Mouse (Mus musculus) lung, embryonic 14.5 days (tissue): Measurements from ENCODE around the gene Gm11564. TPM values are rescaled to one million over a fixed set of nuclear protein-coding genes. Genes with fewer than 3 reads are reported as not detected.
"Not testable (repeated sequence)": the region's sequence is repeated elsewhere in the genome, so short reads cannot be mapped to it uniquely, and the experiment has no call there.

Experiments
- ATAC-seq: fragments of 200-750 bp; cut with Nextera tagmentation; 2 replicates; pipeline ENCODE4 v1.8.0; 2017; ENCODE audit warnings: mild to moderate bottlenecking, moderate TSS enrichment, moderate library complexity; ENCODE audit not compliant: insufficient read depth
- DNase-seq: peaks from one replicate; pipeline ENCODE4 v3.0.0-alpha.2; 2015
- H3K27ac ChIP-seq: fragments of 300-500 bp; sonication (generic); 2 replicates; pipeline ENCODE4 v1.5.1; 2014; ENCODE audit warnings: low read depth, mild to moderate bottlenecking, moderate library complexity
- H3K27me3 ChIP-seq: fragments of 300-500 bp; sonication (generic); 2 replicates; pipeline ENCODE4 v1.6.1; 2014; ENCODE audit warnings: low read length, control low read depth; ENCODE audit not compliant: insufficient read depth
- H3K36me3 ChIP-seq: fragments of 300-500 bp; sonication (generic); 2 replicates; pipeline ENCODE4 v1.6.1; 2014; ENCODE audit warnings: control low read depth; ENCODE audit not compliant: insufficient read depth
- H3K4me1 ChIP-seq: fragments of 300-500 bp; sonication (generic); 2 replicates; pipeline ENCODE4 v1.6.1; 2014; ENCODE audit warnings: antibody characterized with exemption, control low read depth; ENCODE audit not compliant: insufficient read depth
- H3K4me2 ChIP-seq: fragments of 300-500 bp; sonication (generic); 2 replicates; pipeline ENCODE4 v1.6.1; 2014; ENCODE audit warnings: mild to moderate bottlenecking
- H3K4me3 ChIP-seq: fragments of 300-500 bp; sonication (generic); 2 replicates; pipeline ENCODE4 v1.5.1; 2014; ENCODE audit warnings: low read depth, low read length
- H3K9ac ChIP-seq: fragments of 300-500 bp; sonication (generic); 2 replicates; pipeline ENCODE4 v1.6.1; 2014
- H3K9me3 ChIP-seq: fragments of 300-500 bp; sonication (generic); 2 replicates; pipeline ENCODE4 v1.6.1; 2016; ENCODE audit warnings: low read depth, low read length, control low read depth
- CTCF ChIP-seq: IDR thresholded peaks from 2 replicates; pipeline ENCODE4 v1.5.1; 2016; ENCODE audit warnings: antibody characterized with exemption, low read depth
- WGBS: fragments of 180-500 bp; shearing (Covaris S2); extraction: QIAGEN DNeasy Blood & Tissue Kit; methylation state at CpG from one replicate; pipeline ENCODE4 v1.1.7; 2014; 5-methylcytosine and 5-hydroxymethylcytosine counted together
- polyA plus RNA-seq: library from polyadenylated mRNA; unstranded; fragments of >200 nt; fragmentation: Nextera tagmentation; extraction: Ambion mirVana; gene quantifications from 2 replicates; pipeline ENCODE4 v1.2.1, GENCODE M21; 2014

Gene Gm11564
- polyA plus RNA-seq, 1 experiment from 2014 or later = not detected

- H3K4me3 ChIP-seq = no peak overlapping the region
- no peaks in the 10 kb centered on the region for H3K36me3 ChIP-seq
- H3K9me3 ChIP-seq = no peaks in the 10 kb centered on the region
- TF ChIP-seq CTCF = no peak
- WGBS = 64% methylated on average over 7 of the region's 7 CpGs
- H3K4me1 ChIP-seq = no peaks in the 10 kb centered on the region
- H3K27ac ChIP-seq = no peak overlapping the region
- no peak overlapping the region for H3K9ac ChIP-seq
- DNase-seq (peak; percentile 0), ATAC-seq (no peak)
- no peaks in the 10 kb centered on the region for H3K27me3 ChIP-seq
- no peak overlapping the region for H3K4me2 ChIP-seq
These were observed 37.1 kb downstream of the Gm11564 start for GRCm38 (mm10) chr11:99778401-99778800.

- ATAC-seq, H3K36me3 ChIP-seq, H3K4me3 ChIP-seq, H3K9me3 ChIP-seq, H3K9ac ChIP-seq, DNase-seq, H3K4me2 ChIP-seq, H3K27me3 ChIP-seq, H3K4me1 ChIP-seq, H3K27ac ChIP-seq: not testable (repeated sequence)
These were observed 42.7 kb downstream of the Gm11564 start, which contains the start of gene Gm11595 for GRCm38 (mm10) chr11:99772813-99773212. Gene Gm11595 (minus strand): TSS chr11:99772913.

- ATAC-seq (no peak), DNase-seq (no peak)
- no peak overlapping the region for H3K9ac ChIP-seq
- H3K27ac ChIP-seq = no peak overlapping the region
- no peaks in the 10 kb centered on the region for H3K27me3 ChIP-seq
- no peak for TF ChIP-seq CTCF
- H3K36me3 ChIP-seq = no peaks in the 10 kb centered on the region
- 65% methylated on average over 2 of the region's 2 CpGs for WGBS
- H3K4me2 ChIP-seq = no peak overlapping the region
- H3K9me3 ChIP-seq = no peaks in the 10 kb centered on the region
- H3K4me1 ChIP-seq = no peaks in the 10 kb centered on the region
- no peak overlapping the region for H3K4me3 ChIP-seq
These were observed 47.1 kb downstream of the Gm11564 start for GRCm38 (mm10) chr11:99768410-99768809.

Other genes starting within 250 kb of the Gm11564 start
- not detected in 2 replicates for gene Krtap3-1, start 249.0 kb downstream of the Gm11564 start, polyA plus RNA-seq
- gene Krtap1-5, start 234.7 kb downstream of the Gm11564 start, polyA plus RNA-seq = not detected in 2 replicates
- not detected in 2 replicates for gene Krtap1-4, start 232.0 kb downstream of the Gm11564 start, polyA plus RNA-seq
- gene Krtap1-3, start 224.3 kb downstream of the Gm11564 start, polyA plus RNA-seq = not detected in 2 replicates
- gene Krtap9-3, start 217.6 kb downstream of the Gm11564 start, polyA plus RNA-seq = not detected in 2 replicates
- not detected in 2 replicates for gene Gm11938, start 212.4 kb downstream of the Gm11564 start, polyA plus RNA-seq
- not detected in 2 replicates for gene Gm11937, start 205.5 kb downstream of the Gm11564 start, polyA plus RNA-seq
- not detected in 2 replicates for gene Krtap2-4, start 200.8 kb downstream of the Gm11564 start, polyA plus RNA-seq
- not detected in 2 replicates for gene Gm11562, start 195.2 kb downstream of the Gm11564 start, polyA plus RNA-seq
- not detected in 2 replicates for gene Krtap4-1, start 187.4 kb downstream of the Gm11564 start, polyA plus RNA-seq
- not detected in 2 replicates for gene Krtap4-2, start 180.6 kb downstream of the Gm11564 start, polyA plus RNA-seq
- gene Krtap4-7, start 171.6 kb downstream of the Gm11564 start, polyA plus RNA-seq = not detected in 2 replicates
- not detected in 2 replicates for gene Gm11555, start 165.4 kb downstream of the Gm11564 start, polyA plus RNA-seq
- not detected in 2 replicates for gene Gm11563, start 156.7 kb downstream of the Gm11564 start, polyA plus RNA-seq
- not detected in 2 replicates for gene Krtap4-6, start 149.7 kb downstream of the Gm11564 start, polyA plus RNA-seq
- not detected in 2 replicates for gene Gm14190, start 124.9 kb downstream of the Gm11564 start, polyA plus RNA-seq
- not detected in 2 replicates for gene Gm14180, start 81.4 kb downstream of the Gm11564 start, polyA plus RNA-seq
- not detected in 2 replicates for gene Gm11595, start 42.8 kb downstream of the Gm11564 start, polyA plus RNA-seq
- not detected in 2 replicates for gene Krtap4-8, start 35.0 kb downstream of the Gm11564 start, polyA plus RNA-seq
- not detected in 2 replicates for gene Krtap4-9, start 30.5 kb downstream of the Gm11564 start, polyA plus RNA-seq
- not detected in 2 replicates for gene Gm11596, start 22.2 kb downstream of the Gm11564 start, polyA plus RNA-seq
- not detected in 2 replicates for gene Gm11569, start 16.7 kb downstream of the Gm11564 start, polyA plus RNA-seq
- not detected in 2 replicates for gene Gm11554, start 11.2 kb downstream of the Gm11564 start, polyA plus RNA-seq
- gene Krtap4-13, start 5.8 kb downstream of the Gm11564 start, polyA plus RNA-seq = not detected in 2 replicates
- not detected in 2 replicates for gene 2300003K06Rik, start 22.4 kb upstream of the Gm11564 start, polyA plus RNA-seq
- not detected in 2 replicates for gene Krtap4-16, start 35.9 kb upstream of the Gm11564 start, polyA plus RNA-seq
- gene Gm11568, start 42.3 kb upstream of the Gm11564 start, polyA plus RNA-seq = not detected in 2 replicates
- gene Gm11559, start 48.8 kb upstream of the Gm11564 start, polyA plus RNA-seq = not detected in 2 replicates
- gene Krtap9-1, start 57.7 kb upstream of the Gm11564 start, polyA plus RNA-seq = not detected in 2 replicates
- not detected in 2 replicates for gene Gm11567, start 63.5 kb upstream of the Gm11564 start, polyA plus RNA-seq
- gene Krtap31-1, start 92.3 kb upstream of the Gm11564 start, polyA plus RNA-seq = not detected in 2 replicates
- gene Gm11565, start 99.1 kb upstream of the Gm11564 start, polyA plus RNA-seq = not detected in 2 replicates
- gene Krtap31-2, start 120.6 kb upstream of the Gm11564 start, polyA plus RNA-seq = not detected in 2 replicates
- not detected in 2 replicates for gene Krtap9-5, start 132.8 kb upstream of the Gm11564 start, polyA plus RNA-seq
- gene Krtap29-1, start 163.4 kb upstream of the Gm11564 start, polyA plus RNA-seq = not detected in 2 replicates
- gene Krtap16-1, start 170.9 kb upstream of the Gm11564 start, polyA plus RNA-seq = not detected in 2 replicates
- 0.75 and 0.87 TPM in 2 replicates for gene Krtap17-1, start 178.3 kb upstream of the Gm11564 start, polyA plus RNA-seq
- not detected in 2 replicates for gene Krt33a, start 200.5 kb upstream of the Gm11564 start, polyA plus RNA-seq
- gene Krt33b, start 214.2 kb upstream of the Gm11564 start, polyA plus RNA-seq = not detected in 2 replicates
- gene Krt34, start 225.9 kb upstream of the Gm11564 start, polyA plus RNA-seq = not detected in 2 replicates
- gene Krt31, start 234.9 kb upstream of the Gm11564 start, polyA plus RNA-seq = not detected in 2 replicates